Mouse (Mus musculus): ENCODE results near the gene Notch3.
A peak's percentile ranks its signal among the peaks of the same experiment; 100 is the strongest.
"Not testable (repeated sequence)": the region's sequence is repeated elsewhere in the genome, so short reads cannot be mapped to it uniquely, and the experiment has no call there.

The Notch3 gene

DNA sequence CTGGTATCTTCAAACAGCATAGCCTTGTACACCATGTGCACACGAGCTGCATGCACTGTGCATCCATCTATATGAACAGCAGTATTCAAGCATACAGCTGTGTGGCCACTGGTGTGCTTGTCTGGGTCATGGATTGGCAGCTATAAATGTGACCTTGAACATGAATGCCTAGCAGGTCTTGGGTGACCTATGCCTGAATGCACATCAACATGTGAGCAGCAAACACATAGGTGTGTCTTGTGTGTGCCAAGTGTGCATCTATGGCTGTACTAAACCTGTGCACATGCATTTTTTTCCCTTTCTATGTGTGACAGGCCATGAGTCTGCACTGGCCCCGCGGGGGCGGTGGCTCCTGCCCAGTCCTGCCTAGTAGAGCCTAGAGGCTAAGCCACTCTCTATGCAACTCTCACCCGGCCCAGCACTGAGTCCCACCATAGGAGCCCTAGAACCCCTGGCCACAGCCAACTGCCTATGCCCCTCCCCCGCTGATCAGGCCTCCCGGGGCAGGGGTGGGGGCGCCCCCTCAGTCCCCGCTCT lies 1.3 kb downstream of the Notch3 start:
- DNase-seq = no peak

DNA sequence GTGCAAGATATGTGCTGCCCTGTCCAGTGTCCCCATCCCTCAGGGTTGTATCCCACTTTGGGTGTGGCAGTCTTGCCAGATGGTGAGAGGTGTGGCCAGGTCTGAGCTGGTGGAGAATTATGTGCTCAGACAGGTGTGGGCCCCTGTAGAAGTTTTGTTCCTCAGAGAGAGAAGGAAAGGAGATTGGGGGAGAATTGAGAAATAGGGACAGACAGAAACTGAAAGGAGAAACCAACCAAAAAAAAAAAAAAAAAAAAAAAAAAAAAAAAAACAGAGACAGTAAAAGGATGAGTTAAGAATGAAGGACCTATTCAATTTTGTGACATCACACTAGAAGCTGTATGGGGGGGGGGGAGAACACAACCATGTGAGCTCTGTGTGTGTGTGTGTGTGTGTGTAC lies 1.9 kb downstream of the Notch3 start:
- no peak for DNase-seq

DNA sequence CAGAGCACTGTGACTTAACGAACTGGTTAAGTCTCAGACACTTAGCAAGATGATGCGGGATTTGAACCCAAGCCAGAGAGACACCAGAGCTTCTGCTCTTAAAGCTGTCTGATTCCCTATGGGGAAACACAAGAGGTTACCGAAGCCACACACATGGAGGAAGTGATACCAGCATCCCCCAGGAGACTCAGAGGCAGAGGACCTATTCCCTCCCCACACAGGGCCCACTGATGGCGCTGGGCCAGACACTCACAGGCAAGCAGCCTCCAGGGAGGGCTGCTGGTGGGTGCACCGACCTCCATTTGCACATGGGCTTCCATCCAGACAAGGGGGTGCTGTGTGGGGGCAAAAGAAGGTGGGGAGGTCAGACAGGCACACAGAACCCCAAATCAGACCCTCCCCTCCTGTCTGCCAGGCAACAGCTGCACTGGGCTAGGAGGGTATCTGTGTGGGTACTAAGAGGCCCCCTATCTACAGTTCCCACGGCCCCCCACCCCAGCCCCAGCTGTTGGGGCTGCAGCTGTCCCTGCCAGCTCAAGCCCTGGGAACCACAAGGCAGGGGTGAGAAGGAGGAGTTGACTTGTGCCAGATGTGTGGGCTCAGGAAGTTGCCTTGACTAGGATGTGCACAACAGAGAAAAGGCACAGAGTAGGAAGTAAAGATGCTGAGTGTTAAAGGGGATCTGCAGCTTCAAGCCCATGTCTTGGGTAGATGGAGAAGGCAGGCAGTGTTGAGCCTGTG lies 2.6 kb downstream of the Notch3 start:
- DNase-seq = no peak

DNA sequence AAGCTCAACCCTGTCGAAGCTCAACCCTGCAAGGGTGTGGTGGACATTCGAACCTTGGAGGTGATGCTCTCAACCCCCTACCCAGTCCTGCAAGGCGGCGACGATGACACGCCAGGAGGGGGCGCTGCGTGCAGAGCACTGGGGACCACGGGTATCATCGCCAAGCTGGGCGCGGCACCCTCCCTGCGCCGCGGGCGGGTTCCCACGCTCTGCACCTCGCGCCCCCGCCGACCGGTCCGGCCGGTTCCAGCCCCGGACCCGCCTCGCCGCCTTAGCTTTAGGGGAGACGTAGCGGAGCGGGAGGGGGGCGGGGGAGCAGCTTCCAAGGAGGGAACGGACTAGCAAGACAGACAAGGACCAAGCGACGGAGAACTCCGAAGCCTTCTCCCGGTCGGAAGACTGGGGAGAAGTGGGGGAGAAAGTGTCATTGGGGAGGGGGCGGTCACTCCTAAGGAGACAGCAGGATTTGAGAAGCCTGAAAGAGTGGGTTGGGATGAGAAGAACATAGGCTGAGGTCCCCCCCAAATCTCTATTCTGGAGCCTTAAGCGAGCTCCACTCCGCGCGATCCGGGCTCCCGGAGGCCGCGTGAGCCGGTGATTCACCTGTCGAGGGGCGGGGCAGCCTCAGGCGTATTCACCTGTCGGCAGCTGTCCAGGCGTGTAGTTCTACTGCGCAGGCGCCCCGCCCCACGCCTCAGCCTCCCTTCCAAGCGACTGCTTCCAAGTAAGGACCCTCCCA lies 4.4 kb downstream of the Notch3 start:
- DNase-seq = peak; percentile 18

DNA sequence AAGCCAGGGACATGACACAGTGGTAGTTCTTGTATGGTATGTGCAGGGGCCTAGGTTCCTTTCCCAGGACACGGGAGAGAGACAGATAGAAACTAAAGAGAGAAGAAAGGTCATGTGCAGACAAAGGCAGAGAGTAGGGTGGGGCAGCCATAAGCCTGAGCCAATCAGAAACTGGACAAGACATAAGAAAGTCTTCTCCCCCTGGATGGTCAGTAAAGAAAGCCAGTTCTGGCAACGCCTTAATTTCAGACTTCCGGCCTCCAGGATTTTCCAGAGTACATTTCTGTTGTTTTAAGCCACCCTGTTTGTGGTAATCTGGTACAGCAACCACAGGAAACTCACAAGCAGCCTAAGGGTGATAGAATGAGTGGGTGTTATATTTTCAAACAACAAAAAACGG lies 5.8 kb downstream of the Notch3 start:
- no peak for DNase-seq

DNA sequence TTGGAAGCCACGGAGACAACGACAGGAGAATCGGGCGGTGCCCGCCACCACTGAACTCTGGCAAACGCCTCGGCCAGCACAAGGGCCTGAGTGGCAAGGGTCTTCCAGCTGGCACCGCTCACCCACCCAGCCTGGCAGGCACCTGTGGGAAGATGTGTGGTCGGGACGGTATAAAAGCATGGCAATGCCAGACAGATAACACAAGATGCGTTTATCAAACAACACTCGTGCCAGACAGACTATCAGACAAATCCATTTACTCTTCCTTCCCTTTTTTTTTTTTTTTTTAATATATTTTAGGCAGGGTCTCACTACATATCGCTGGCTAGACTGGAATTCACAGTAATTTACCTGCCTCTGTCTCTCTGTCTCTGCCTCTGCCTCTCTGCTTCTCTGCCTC lies 7.8 kb downstream of the Notch3 start:
- DNase-seq = no peak

DNA sequence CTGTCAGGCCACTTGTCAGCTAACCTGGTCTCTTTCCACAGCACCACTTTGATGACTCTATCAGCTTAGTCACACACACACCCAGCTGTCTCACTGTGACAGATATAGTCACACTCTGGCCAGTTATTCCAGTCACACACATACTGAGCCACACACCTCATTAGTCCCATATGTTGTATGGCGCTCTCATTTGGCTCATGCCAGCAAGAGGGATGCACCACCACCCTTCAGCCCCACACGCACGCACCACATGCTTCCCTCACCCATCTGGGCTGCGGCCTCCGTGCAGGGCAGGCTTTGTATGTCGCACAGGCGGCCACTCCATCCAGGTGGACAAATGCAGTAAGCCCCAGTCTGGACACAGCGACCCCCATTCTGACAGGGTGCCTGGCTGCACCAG lies 19.9 kb downstream of the Notch3 start:
- DNase-seq = no peak

DNA sequence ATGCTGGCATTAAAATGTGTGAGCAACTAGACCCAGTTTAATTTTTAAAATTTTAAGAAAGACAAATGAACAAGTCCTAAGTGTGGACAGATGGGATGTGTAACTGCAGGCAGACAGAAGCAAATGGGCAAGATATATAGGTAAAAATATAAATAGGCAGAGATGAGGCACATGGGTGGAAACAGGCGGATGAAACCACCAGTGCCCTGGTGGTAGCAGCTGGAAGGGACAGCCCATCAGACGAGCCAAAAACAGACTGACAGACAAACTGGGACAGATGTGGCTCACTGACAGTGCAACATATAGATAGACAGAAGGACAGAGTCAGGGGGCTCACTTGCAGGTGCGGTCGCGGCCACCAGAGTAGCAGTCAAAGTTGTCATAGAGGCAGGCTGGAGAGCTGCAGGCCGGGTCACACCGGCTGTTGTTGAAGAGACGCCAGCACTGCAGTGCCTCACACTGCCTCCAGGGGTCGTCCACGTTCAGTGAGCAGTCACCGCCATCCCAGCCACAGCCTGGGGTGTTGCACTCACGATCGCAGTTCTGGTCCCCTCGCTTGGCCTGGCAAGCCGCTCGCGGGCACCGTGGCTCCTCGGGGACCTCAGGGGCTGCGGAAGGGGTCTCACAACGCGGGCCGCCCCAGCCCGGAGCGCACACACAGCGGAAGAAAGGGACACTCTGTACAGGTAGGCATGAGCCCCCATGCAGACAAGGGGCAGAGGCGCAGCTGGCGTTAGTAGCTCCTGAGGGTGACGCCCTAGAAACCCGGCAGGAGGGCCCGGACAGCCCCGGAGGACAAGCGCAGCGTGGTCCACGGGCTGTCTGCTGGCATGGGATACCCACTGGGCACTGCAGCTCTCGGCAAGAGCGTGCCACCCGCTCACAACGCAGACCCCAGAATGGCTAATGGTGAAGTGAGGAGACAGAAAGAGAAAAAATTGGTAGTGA lies 23.5 kb downstream of the Notch3 start:
- DNase-seq = peak; percentile 75

DNA sequence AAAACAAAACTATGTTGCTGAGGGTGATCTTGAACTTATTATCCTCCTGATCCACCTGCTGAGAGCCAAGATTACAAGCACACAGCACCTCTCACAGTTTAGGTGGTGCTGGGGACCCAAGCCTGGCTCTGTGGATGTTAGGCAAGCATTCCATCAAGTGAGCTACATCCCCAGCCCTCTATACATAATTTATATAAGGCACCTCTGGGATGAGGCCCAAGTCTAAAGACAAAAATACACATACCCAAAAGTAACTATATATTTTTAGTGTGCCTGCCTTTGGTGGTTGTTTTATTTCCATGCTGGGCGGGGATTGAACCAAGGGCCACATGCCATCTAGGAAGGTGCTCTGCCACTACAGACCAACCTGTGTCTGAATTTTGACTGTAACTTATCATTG lies 24.4 kb downstream of the Notch3 start:
- no peak for DNase-seq

DNA sequence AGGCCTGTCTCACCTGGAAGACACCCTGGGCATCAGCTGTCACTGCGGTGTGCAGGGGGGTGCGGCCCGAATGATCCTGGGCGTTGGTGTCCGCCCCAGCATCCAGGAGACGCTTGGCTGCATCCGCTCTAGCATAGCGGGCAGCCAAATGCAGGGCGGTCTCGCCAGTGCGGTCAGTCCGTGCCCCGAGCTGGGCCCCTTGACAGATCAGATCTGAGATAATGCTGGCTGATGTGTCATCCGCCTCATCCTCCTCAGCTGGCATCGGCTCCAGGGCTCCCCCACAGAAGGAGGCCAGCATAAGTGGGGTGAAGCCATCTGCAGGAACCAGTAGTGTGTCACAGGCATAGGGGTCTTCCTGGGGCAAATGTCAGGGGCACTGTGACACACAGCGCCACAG lies 33.3 kb downstream of the Notch3 start:
- DNase-seq = no peak

DNA sequence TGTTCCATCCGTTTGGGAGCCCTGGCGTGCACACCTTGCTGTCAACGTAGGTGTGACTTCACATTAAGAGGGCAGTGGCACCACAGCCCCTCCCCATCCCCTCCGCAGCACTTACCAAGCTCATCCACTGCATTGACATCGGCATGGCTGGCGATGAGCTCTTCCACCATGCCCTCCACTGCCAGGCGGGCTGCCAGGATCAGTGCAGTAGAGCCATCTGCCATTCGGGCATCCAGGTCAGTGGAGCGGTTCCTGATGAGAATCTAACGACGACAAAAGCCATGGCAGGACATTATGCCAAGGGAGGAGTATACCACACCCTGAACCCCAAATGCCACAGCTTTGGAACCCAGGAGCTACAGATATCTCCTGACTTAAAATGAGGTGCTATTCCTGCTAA lies 34.6 kb downstream of the Notch3 start:
- peak; percentile 73 for DNase-seq

DNA sequence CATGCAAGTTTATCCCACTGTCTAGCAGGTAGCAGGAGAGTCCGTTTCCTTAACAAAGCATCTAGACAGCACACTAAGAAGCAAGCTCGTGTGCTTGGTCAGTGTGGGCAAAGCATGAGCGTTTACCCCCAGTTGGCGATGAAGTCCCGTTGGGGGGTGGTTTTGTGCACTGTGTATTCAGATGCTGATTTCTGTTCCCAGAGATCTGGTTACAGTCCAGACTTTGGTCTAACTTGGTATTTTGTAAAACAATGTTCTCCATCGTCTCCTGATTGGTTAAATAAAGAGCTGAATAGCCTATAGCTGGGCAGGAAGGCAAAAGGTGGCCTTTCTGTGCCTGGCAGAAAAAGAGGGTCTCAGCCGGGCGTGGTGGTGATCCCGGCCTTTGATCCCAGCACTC lies 36.1 kb downstream of the Notch3 start:
- no peak for DNase-seq

DNA sequence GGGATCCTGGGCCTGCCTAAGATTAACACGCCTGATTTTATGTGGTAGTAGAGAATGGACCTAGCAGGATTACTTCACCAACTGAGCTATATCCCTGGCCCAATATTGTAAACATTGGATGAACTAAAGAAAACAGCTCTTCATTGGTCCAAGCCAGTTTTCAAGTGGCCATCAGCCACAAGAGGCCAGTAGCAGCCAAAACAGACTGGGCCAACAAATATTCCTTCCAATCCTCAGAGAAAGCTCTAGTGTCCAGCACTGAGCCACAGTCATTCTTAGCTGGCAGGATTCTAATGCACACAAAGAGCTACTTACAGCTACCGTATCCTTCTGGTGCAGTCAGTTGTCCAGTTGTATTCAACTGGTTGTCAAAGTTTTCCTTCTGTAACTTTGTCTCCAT lies 39.5 kb downstream of the Notch3 start:
- DNase-seq = no peak

DNA sequence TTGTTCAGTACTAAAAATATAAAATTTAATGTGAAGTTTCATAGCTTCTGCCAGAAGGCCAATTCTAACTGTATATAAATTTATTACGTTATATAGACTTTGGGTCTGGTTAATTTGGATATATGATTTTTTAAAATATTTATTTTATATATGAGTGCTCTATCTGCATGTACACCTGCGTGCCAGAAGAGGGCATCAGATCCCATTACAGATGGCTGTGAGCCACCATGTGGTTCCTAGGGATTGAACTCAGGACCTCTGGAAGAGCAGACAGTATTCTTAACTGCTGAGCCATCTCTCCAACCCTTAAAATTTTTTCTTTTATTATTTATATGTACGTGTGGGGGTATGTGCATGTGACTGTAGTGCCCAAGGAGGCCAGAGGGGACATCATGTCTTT lies 41.2 kb downstream of the Notch3 start:
- no peak for DNase-seq

DNA sequence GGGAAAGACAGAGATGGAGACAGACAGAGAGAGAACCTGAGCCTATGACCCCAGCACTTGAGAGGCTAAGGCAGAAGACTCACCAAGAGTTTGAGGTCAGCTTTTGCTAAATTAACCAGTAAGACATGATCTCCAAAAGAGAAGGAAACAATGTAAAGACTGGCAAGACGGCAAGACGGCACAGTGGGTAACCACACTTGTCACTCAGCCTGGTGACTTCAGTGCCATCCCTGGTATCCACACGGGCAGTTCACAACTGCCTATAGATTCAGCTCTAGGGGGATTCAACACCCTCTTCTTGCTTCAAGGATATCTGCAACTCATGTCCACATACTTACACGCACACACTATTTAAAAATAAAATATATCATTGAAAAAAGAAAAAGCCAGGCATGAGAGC lies 43.1 kb downstream of the Notch3 start:
- DNase-seq = no peak

DNA sequence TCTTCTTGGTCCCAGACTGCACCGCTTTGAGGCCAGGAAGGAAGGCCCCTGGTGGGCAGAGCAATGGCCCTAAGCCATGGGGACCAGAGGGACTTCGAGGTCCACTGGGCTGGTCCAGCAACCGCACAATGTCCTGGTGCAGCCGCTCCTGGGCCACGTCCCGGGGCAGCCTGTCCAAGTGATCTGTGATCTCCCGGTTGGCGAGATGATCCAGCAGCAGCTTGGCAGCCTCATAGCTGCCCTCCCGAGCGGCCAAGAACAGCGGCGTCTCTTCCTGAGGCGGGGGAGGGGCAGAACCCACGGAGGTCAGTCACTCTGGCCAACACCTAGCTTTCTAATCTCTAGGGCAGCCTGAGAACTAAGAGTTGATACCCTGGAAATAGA lies 44.1 kb downstream of the Notch3 start:
- DNase-seq = no peak

DNA sequence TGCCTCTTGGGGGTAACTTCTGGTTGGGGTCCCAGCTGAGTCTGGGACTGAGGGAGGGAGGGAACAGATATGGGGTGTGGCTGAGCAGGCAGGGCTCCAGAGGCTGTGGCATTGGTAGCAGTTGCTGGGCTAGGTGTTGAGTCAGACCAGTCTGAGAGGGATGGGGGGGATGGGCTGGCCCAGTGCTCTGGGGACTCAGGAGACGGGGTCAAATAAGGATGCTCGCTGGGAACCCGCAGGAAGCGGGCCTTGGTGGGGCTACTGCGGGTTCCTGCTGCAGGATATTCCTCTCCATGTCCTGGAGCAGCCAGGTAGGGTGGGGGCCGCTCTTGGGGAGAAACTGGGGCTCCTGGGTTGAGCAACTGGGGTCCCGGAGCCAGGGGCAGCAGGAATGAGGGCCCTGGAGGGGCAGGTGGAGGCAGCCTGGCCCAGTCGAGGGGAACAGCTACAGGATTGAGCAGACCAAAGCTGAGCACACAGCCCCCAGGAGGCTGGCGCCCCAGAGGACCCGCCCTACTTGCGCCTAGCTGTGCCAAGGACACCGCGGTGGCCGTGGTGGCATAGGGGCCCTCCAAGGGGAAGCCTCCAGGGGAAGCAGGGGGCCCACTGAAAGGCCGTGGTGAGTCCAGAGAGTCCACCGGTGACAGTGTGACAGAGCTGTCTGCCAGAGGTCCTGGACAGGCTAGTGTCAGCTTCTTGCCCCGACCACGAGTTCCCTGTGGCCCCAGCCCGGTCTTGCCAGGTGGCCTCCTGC lies 44.6 kb downstream of the Notch3 start:
- DNase-seq = no peak

DNA sequence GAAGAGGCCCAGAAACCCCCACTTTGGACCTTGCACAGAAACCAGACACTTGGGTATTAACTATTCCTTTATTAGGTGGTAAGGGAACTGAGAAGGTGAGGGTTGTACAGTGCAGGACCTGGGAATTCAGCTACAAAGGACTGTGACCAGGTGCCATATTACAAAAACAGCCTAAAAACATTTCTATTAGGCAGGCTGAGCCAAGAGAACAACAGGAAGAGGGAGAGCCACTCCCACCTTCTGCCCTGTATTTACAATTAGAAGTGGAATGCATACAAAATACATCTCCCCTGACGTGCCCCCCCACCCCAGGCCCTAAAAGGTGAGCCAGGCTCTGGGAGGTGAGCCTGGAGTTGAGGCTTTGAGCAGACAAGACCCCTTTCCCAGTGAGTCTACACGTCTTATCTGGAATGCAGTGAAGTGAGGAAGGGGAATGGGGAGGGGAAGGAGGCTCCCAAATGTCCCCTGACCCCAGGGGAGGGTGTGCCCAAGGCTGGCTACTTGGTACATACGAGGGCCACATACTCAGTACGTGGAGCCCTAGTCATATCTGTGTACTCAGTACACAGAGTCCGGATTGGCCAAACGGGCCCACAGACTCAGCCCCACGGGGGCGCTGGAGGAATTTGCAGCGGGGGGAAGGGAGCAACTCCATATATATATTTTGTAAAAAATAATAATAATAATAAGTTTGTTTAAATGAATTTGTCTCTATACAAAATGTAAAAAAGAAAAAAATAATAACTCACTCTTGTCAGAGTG lies 45.7 kb downstream of the Notch3 start:
- no peak for DNase-seq

DNA sequence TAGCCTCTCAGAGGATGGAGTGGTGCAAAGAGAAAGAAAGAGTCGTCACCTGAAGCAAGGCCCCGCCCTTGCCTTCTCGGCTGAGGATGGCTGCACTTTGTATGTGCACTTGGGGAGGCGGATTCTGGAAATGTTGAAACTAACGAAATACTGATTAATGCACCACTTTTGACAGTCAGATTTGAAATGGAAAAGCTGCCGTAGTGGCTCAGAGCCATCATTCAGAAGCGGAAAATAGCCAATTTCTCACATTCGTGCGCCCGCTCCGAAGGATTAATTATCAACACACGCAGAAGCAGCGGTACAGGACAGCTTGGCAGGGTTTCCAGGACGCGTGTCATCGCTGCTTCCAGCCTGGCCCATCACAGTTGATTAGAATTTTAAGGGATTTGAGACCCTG lies 47.5 kb downstream of the Notch3 start:
- no peak for DNase-seq

DNA sequence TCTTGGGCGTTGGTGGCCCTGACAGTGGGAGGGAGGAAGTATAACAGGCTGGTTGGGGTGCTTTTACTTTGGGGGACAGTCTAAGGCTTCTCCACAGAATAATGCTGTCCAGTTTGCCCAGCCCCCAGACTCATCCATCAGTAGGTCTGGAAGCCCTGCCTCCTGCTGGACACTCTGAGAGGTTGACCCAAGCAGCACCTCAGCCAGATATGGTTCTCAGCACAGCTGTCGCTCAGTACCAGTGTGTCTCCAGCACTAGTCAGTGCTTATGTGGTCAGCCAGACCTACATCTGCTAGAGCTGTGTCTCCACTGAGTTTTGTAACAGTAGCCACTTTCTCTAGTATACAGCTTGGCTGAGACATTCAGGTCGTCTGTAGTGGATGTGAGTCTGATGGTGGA lies 48.2 kb downstream of the Notch3 start:
- DNase-seq = no peak

DNA sequence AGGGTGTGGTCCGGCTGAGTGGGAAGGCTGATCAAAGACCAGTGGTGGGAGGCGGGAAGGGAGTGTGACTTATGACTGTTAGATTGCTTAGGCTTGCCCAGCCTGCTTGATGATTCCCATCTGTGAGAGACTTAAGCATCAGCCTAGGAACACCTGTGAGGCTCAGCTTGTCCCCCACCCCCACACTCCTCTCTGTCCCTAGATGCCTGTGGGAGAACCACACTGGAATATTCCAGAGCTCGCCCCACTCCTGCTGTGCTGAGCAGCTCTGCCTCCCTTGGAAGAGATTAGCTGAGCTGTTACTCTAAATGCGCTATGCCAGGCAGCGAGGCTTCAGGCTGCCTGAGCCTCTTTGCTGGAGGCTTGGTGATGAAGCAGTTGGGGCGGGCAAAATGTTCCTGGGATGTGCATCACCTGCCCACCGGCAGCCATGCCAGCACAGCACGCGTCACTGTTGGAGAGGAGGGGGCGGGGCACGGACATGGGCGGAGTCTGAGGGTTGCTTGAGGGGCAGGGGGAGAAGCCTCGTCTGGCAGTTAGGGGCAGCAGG lies 48.7 kb downstream of the Notch3 start:
- DNase-seq = not testable (repeated sequence)

Data from cerebellum, adult 9-11 months (tissue).